27 mouse cellular contexts compared by ENCODE assay signal in genomic region chr14:28750301-28750700, GRCm38 (mm10).
A peak's percentile ranks its signal among the peaks of the same experiment; 100 is the strongest.
DNase-seq lines count a peak whose midpoint lies in the region; ATAC-seq and TF ChIP-seq lines count a peak whose summit lies in the region.
"Had no signal": no experiment of that assay in that cellular context is flagged by ENCODE, and none has a peak within 500 bp of the region (broad histone marks: within the 10 kb centered on the region; RNA-seq: fewer than 3 reads in every experiment).

No protein-coding gene starts in this region.

- H3K4me3 ChIP-seq in stomach, postnatal 0 days (ENCODE audit: low read depth, low read length) = no peak overlapping the region
- H3K4me3 ChIP-seq: erythroblast, embryonic 14.5 days; gastrocnemius, adult 2 months; heart, embryonic 12.5 days; hindbrain, embryonic 13.5 days; left cerebral cortex, adult 2 months; liver, embryonic 15.5 days; lung, embryonic 15.5 days; myocyte; neural tube, embryonic 12.5 days had no signal

- H3K36me3 ChIP-seq in stomach, postnatal 0 days (ENCODE audit: control insufficient read depth, insufficient read depth, low read length) = no peaks in the 10 kb centered on the region
- H3K36me3 ChIP-seq: heart, embryonic 12.5 days; hindbrain, embryonic 13.5 days; liver, embryonic 15.5 days; lung, embryonic 15.5 days; neural tube, embryonic 12.5 days had no signal

- no peaks in the 10 kb centered on the region for H3K27me3 ChIP-seq in stomach, postnatal 0 days (ENCODE audit: control insufficient read depth, insufficient read depth, low read length)
- H3K27me3 ChIP-seq: heart, embryonic 12.5 days; hindbrain, embryonic 13.5 days; liver, embryonic 15.5 days; lung, embryonic 15.5 days; neural tube, embryonic 12.5 days had no signal

- no peak for TF ChIP-seq EP300 in stomach, postnatal 0 days (optimal IDR thresholded peaks at IDR 0.05)

- TF ChIP-seq CTCF in stomach, postnatal 0 days (IDR thresholded peaks at IDR 0.05; ENCODE audit: low read depth) = no peak

- WGBS in stomach, postnatal 0 days = 79% methylated on average over 1 of the region's 1 CpGs

- no peak overlapping the region for H3K4me2 ChIP-seq in stomach, postnatal 0 days (replicated peaks; ENCODE audit: low read depth)
- H3K4me2 ChIP-seq: heart, embryonic 12.5 days; hindbrain, embryonic 13.5 days; liver, embryonic 15.5 days; lung, embryonic 15.5 days; midbrain, embryonic 11.5 days; neural tube, embryonic 12.5 days had no signal

- peak; percentile 21 to 40 for DNase-seq in left cerebral cortex, postnatal 25 days (ENCODE audit: low spot score in 2 of 2)
- no peak for DNase-seq in left cerebral cortex, postnatal 36 days (ENCODE audit: low spot score in 2 of 2)
- DNase-seq in brain, adult 2 months (ENCODE audit: low read depth, low spot score) = peak; percentile 66
- DNase-seq in layer of hippocampus, adult 18-20 months (ENCODE audit: low spot score in 2 of 2) = peak; percentile 35 to 55
- peak; percentile 13 for DNase-seq in right cerebral cortex, postnatal 25 days
- no peak for DNase-seq in stomach, postnatal 0 days (ENCODE audit: low spot score)
- DNase-seq: adrenal gland, postnatal 25 days; B cell, adult 2 months; cerebellum, adult 18-20 months; cerebellum, postnatal 10 days; gastrocnemius, adult 2 months; gastrocnemius, postnatal 36 days; heart, adult 18-20 months; heart, postnatal 4 days; kidney, adult 9 months; kidney, postnatal 10 days; lung, postnatal 36 days had no signal

- H3K27ac ChIP-seq in stomach, postnatal 0 days (replicated peaks) = no peak overlapping the region
- H3K27ac ChIP-seq: gastrocnemius, adult 2 months; hindbrain, embryonic 13.5 days; left cerebral cortex, adult 2 months; liver, embryonic 15.5 days; lung, embryonic 15.5 days; neural tube, embryonic 12.5 days had no signal

- intact Hi-C loops in left cerebral cortex, postnatal 25 days (cut with DNase I) = no loop called here
- intact Hi-C loops in left cerebral cortex, postnatal 36 days (cut with DNase I) = no loop called here

- no peaks in the 10 kb centered on the region for H3K4me1 ChIP-seq in stomach, postnatal 0 days (replicated peaks; ENCODE audit: control insufficient read depth, insufficient read depth)
- H3K4me1 ChIP-seq: heart, embryonic 12.5 days; hindbrain, embryonic 13.5 days; liver, embryonic 15.5 days; lung, embryonic 15.5 days; neural tube, embryonic 12.5 days had no signal

- H3K9me3 ChIP-seq in stomach, postnatal 0 days (ENCODE audit: control insufficient read depth, low read length) = no peaks in the 10 kb centered on the region
- H3K9me3 ChIP-seq: heart, embryonic 12.5 days; hindbrain, embryonic 13.5 days; liver, embryonic 15.5 days; lung, embryonic 15.5 days; neural tube, embryonic 12.5 days had no signal

- H3K9ac ChIP-seq in stomach, postnatal 0 days (ENCODE audit: low read length) = no peak overlapping the region
- H3K9ac ChIP-seq: heart, embryonic 12.5 days; hindbrain, embryonic 13.5 days; liver, embryonic 15.5 days; lung, embryonic 15.5 days; neural tube, embryonic 12.5 days had no signal

- no peak for ATAC-seq in stomach, postnatal 0 days (ENCODE audit: low FRiP score, low TSS enrichment)
- ATAC-seq: intestine, postnatal 0 days had no signal

Comparison
In these comparisons a context has a peak if more than half of its experiments do, and no peak if none do; other contexts are left out.
1. DNase-seq: peak in left cerebral cortex, postnatal 25 days (2 of 2), brain, adult 2 months (single experiment), layer of hippocampus, adult 18-20 months (2 of 2) and right cerebral cortex, postnatal 25 days (single experiment); none in left cerebral cortex, postnatal 36 days (0 of 2) and stomach, postnatal 0 days (single experiment).